ENCODE assay signal across 9 mouse cellular contexts in genomic region chr19:53821241-53822120, GRCm38 (mm10).
DNase-seq lines count a peak whose midpoint lies in the region; ATAC-seq lines count a peak whose summit lies in the region.
"Had no signal": no experiment of that assay in that cellular context is flagged by ENCODE, and none has a peak within 500 bp of the region (broad histone marks: within the 10 kb centered on the region; RNA-seq: fewer than 3 reads in every experiment).

No protein-coding gene starts in this region.

- H3K27me3 ChIP-seq in limb, embryonic 11.5 days (ENCODE audit: control insufficient read depth, insufficient read depth, low read length) = no peaks in the 10 kb centered on the region
- no peaks in the 10 kb centered on the region for H3K27me3 ChIP-seq in limb, embryonic 10.5 days (ENCODE audit: low read depth, poor library complexity, severe bottlenecking)
- H3K27me3 ChIP-seq in forebrain, embryonic 14.5 days (replicated peaks; ENCODE audit: control insufficient read depth, insufficient read depth, low read length) = no peaks in the 10 kb centered on the region

- peak; percentile 48 for DNase-seq in embryo, embryonic 10 days (ENCODE audit: low spot score)
- DNase-seq in embryo, embryonic 9.5 days (ENCODE audit: extremely low spot score) = no peak
- no peak for DNase-seq in limb, embryonic 11.5 days (ENCODE audit: low spot score)
- no peak for DNase-seq in limb, embryonic 10.5 days (ENCODE audit: low spot score)
- peak; percentile 36 for DNase-seq in forebrain, embryonic 14.5 days (ENCODE audit: low spot score)
- peak; percentile 27 for DNase-seq in lung, postnatal 10 days
- no peak for DNase-seq in frontal cortex, postnatal 25 days (ENCODE audit: low spot score in 2 of 2)
- DNase-seq: gastrocnemius, postnatal 36 days had no signal

- H3K4me1 ChIP-seq in limb, embryonic 11.5 days (ENCODE audit: control insufficient read depth, insufficient read depth, low read length) = no peaks in the 10 kb centered on the region
- H3K4me1 ChIP-seq in limb, embryonic 10.5 days = peaks cover 29% of the 10 kb centered on the region
- peaks cover 4% of the 10 kb centered on the region; the same call in 1 of the 2 replicates for H3K4me1 ChIP-seq in forebrain, embryonic 14.5 days (ENCODE audit: control insufficient read depth, insufficient read depth, low read length)

- WGBS in limb, embryonic 11.5 days = 58% methylated on average over 13 of the region's 13 CpGs
- WGBS in limb, embryonic 10.5 days = 65% methylated on average over 13 of the region's 13 CpGs
- 32% methylated on average over 13 of the region's 13 CpGs for WGBS in forebrain, embryonic 14.5 days

- H3K36me3 ChIP-seq in limb, embryonic 11.5 days (ENCODE audit: control insufficient read depth, insufficient read depth, low read length) = no peaks in the 10 kb centered on the region
- H3K36me3 ChIP-seq in limb, embryonic 10.5 days = no peaks in the 10 kb centered on the region
- H3K36me3 ChIP-seq in forebrain, embryonic 14.5 days (ENCODE audit: control insufficient read depth, insufficient read depth, low read length) = no peaks in the 10 kb centered on the region

- no peak overlapping the region for H3K27ac ChIP-seq in limb, embryonic 11.5 days (replicated peaks; ENCODE audit: low read depth, low read length)
- no peak overlapping the region for H3K27ac ChIP-seq in limb, embryonic 10.5 days
- no peak overlapping the region for H3K27ac ChIP-seq in forebrain, embryonic 14.5 days (ENCODE audit: low read depth, low read length)

- peak; percentile 11; the same call in 1 of the 2 replicates for ATAC-seq in limb, embryonic 11.5 days (ENCODE audit: insufficient number of reproducible peaks, low FRiP score, low TSS enrichment, low read depth)
- no peak for ATAC-seq in forebrain, embryonic 14.5 days
- ATAC-seq in CD4-positive, CD25-positive, alpha-beta regulatory T cell, adult 4 months = no peak

- no peaks in the 10 kb centered on the region for H3K9me3 ChIP-seq in limb, embryonic 11.5 days (ENCODE audit: control insufficient read depth, low read length)
- no peaks in the 10 kb centered on the region for H3K9me3 ChIP-seq in limb, embryonic 10.5 days (replicated peaks)
- no peaks in the 10 kb centered on the region for H3K9me3 ChIP-seq in forebrain, embryonic 14.5 days (replicated peaks; ENCODE audit: control insufficient read depth, low read length)

- H3K4me2 ChIP-seq in limb, embryonic 11.5 days (ENCODE audit: low read depth, severe bottlenecking) = no peak overlapping the region
- H3K4me2 ChIP-seq in forebrain, embryonic 14.5 days (ENCODE audit: low read length) = no peak overlapping the region

- H3K4me3 ChIP-seq in limb, embryonic 11.5 days (ENCODE audit: low read depth, low read length) = no peak overlapping the region
- H3K4me3 ChIP-seq in limb, embryonic 10.5 days = no peak overlapping the region
- no peak overlapping the region for H3K4me3 ChIP-seq in forebrain, embryonic 14.5 days (ENCODE audit: low read depth, low read length)

- no peak overlapping the region for H3K9ac ChIP-seq in limb, embryonic 11.5 days (ENCODE audit: low read length)
- no peak overlapping the region for H3K9ac ChIP-seq in forebrain, embryonic 14.5 days (ENCODE audit: low read length)

Comparison
In these comparisons a context has a peak if more than half of its experiments do, and no peak if none do; other contexts are left out.
1. DNase-seq: peak in embryo, embryonic 10 days (single experiment), forebrain, embryonic 14.5 days (single experiment) and lung, postnatal 10 days (single experiment); none in embryo, embryonic 9.5 days (single experiment), limb, embryonic 11.5 days (single experiment), limb, embryonic 10.5 days (single experiment) and frontal cortex, postnatal 25 days (0 of 2).